Mouse (Mus musculus): ENCODE measurements at regions not wholly inside any gene's neighbourhood (a gene's known extent, or its start where the extent isn't known, plus 50 kb on each side); places are given as distances from the start of the nearest gene placed in this dataset.

DNA sequence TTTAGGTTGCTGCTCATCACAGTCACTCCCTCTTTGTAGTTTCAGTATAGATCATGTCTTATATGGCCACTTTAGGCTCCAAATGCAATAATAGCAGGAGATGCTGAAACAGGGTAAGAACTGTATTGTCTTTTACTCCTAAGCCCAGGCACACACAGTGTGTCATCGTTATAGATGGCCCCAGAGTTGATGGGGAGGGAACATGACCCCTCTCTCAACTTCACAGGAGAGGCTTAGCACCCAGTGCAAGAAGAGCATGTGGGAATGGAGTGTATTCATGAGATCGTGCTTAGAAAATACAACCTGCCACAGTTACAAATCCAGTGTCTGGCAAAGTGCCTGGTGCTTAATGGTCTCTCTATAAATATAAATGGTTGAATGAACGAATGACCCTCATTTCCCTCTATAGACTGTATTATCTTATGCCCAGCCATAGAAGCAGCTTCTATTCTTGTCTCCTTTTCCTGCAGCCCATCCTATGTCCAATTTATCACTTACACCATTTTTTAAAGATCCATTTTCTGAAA is 363.0 kb downstream of the Sorl1 start:
- no peak for DNase-seq

DNA sequence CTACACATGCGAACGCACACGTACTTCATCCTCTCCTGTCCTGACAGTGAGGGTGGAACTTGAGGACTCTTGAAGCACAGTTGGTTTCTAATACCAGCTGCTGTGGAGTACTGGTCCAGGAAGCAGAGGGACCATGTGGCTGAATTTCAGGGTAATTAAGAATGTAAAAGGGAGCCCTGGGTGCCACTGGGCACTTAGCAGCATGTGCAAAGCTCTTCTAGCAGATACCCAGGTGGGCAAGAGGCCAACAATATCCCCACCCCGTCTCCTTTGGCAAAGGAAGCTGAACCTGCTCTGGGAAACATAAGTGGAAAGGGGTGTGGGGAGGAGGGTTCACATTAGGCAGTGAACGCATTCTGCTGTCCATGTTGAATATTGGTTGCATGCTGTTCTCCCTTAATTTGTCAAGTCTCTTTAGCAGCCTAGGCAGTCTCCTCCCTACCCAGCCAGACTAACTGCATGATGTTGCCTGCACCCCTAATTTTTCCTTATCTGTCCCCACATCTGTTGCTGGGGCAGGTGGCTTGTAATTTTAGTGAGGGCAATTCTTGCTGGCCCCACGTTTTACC is 369.6 kb downstream of the Sorl1 start:
- DNase-seq, result peak; percentile 88 to 93

DNA sequence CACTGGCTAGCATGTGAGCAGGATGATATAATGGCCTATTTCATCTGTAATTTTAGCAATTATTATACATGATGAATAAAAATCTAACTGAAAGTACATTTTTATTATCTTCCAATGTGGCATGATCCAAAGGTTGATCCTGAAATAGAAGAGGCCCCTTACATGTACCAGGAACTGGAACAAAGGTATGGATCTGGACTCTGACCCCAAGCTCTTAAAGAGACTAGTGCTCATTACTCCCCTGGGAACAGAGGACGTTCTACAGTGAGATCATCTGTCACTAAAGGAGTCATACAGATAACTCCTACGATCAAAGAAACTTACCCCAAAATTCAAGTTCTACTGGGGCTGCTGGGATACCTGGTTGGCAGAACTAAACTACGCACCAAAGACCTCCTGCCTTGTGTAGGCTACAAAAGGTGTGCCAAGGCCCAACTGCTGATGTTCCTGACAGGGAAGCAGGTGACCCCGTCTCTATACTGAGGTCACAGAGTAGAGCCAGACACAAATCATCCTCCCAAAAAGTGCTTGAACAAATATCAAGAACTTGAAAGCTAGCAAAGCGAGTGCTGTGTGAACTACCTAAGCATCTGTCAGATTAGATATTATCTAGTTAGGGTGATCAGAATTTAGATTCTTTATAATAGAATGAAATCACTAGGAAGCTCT is 378.0 kb downstream of the Sorl1 start:
- DNase-seq, result no peak

DNA sequence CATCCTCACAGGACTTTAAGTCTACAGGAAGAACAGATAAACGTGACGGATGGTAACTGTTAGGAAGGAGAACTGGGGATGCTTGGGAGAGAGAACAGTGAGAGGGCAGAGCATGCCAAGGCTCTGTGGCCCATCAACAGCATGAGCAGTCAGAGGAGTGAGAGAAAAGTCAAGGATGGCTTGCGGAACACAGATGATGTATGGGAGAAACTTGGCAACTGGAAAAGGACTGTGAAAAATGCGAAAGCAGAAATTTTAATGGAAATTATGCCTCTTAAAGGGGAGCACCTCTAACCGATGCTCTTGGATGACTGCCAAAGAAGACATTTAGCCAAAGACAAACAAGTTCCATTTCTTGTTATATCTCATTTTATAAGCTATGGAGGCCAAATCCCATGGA is 382.6 kb downstream of the Sorl1 start:
- peak in 1 of 2 experiments; percentile 12 for DNase-seq

DNA sequence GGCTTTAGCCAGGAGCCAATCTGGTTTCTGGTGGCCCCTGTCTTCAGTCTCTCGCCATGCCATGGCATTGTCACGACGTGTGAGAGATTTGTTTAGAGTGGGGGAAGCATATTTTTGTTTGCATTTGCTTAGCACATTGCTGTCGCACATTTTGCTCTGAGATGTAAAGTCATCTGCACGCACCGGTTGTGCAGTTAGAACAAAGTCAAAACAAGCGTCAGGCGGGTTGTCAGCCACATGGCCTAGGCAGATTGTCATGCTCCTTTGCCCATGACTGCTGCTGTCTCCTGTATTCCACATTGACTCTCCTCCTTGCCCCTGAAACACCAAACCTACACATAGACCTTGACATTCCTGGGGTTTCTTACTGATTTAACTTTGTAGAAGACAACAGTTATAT is 383.6 kb downstream of the Sorl1 start:
- DNase-seq, result no peak

DNA sequence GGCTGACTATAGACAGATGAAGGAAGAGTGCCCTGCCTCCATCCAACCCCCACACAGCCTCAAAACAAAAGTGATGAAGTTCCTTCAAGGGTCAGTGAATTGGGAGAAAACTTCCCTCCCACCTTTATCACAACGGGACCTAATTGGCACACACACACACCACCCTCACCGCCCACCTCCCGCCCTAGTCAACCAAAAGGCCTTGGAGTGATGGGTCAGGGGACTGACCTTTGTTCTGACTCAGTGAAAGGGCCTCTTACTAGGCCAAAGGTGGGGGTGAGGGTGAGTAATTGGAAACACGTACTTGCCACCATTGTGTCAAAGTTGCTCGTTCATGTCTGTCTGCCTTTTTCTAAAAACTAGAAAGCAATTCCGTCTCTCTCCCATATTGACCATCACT is 386.4 kb downstream of the Sorl1 start:
- no peak for DNase-seq

DNA sequence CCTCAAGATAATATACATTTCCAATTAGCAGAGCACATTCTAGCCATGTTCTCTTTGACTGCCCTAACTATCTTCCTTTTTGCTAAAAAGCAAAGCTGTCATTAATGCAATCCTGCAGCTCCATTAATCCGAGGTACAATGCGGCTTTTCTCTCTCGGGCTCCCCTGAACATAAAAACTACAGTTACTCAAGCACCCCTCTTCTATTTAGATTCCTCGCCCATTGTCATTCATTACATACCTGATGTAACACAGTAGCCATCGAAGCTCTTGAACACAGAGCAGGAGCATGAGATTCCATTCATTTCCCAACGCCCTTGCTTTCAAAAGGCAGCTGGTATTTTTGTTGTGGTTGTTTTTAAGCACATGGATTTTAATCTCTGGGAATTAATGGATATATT is 387.2 kb downstream of the Sorl1 start:
- no peak for DNase-seq

DNA sequence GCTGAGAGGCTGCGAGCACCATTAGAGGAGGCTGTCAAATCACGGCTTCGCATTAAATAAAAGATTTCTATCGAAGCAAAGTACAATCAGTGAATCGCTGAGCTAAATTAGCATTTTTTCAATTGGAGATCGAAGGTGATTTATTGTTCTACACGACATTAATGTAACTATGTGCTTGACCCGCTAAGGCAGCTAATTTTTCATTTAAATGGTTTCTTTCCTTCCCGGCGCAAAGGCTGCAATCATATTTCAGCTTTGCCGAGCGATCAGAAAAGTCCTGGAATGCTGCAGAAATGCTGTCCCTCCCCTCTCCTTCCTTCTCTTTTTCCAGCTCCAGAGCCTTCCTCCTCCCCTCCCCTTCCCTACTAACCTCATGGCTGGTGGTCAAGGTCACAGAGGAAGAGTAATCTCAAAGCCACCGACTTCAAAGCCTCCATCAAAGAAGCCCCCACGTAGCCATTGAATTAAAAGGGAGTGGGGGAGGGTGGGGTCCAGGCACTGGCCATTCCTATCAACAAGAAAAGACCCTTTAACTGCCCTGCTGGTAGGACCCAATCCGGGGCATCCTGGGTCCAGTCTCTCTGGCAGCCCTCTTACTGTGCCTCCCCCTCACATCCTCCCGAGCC is 387.8 kb downstream of the Sorl1 start:
- peak; percentile 23 to 27 for DNase-seq

DNA sequence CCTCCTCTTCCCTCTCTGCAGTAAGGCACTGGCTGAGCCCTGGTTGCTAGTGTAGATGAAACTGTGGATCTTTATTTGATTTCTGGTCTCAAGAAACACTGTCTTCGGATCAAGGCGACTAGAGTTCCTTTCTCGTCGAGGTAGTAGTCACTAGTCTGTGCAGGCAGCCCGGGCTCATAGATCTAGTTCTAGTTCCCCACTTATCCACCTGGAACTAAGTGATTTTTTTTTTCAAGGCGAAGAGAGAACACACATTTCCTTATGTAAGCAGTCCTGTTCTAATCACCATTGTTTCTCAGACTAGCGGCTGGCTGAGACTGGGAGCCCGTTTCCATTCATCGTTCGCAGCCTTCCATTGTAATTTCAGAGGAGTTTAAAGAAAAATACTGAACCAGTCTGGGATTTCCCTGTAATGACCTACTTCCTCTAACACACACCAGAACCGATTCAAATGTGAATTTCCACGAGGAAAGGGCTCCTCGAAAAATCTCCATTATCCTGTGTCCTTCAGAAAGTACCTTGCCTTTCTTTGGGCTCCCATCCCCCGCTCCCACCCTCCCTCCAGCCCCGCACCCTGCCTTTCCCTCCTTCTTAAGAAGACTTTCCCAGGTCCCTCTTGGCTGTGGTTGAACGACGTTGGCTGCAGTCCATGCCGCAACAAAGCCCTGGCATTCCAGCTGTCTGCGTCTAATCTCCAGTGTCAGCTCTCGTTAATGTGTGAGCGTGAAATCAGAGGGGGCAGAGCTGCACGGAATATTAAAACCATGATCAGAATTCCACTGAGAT is 388.5 kb downstream of the Sorl1 start:
- peak; percentile 75 to 83 for DNase-seq

DNA sequence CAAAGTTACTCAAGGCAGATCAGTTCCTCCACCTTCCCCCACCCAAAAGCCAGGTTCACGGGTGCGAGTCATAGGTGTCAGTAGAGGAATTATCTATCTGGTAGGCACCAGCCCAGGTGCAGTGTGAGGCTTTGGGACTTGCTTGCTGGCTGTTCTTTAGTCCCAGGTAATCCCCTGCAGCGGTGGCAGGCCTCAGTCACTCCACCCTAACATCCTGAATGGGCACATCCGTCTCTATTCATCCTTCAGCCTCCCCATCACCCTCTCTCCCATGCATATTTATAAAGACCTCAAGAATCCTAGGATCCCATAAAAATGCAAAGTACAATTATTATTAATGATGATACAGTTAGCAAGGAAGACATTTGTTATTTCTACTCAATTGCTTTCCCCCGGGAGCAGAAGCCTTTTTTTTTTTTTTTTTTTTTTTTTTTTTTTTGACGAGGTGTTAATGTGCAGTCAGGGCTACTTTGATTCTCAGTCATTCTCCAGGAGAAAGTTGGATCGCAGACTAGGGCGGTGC is 389.1 kb downstream of the Sorl1 start:
- peak in 1 of 2 experiments; percentile 5 for DNase-seq

DNA sequence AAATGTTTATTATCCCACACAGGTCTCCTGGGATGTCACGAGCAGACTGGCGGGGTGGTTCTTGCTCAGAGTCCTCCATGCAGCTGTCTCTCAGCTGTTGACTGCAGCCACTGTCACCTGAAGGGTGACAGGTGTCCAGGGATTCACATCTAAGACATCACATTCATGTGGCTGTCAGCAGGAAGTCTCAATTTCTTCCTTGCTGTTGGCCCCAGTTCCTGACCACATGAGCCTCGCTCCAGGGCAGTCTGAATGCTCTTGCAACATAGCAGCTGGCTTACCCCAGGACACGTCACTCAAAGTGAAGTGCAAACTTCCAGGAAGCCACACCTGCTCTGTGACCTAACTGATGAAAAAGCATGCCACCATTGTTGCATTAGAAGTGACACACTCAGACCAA is 402.5 kb downstream of the Sorl1 start:
- DNase-seq, result no peak

DNA sequence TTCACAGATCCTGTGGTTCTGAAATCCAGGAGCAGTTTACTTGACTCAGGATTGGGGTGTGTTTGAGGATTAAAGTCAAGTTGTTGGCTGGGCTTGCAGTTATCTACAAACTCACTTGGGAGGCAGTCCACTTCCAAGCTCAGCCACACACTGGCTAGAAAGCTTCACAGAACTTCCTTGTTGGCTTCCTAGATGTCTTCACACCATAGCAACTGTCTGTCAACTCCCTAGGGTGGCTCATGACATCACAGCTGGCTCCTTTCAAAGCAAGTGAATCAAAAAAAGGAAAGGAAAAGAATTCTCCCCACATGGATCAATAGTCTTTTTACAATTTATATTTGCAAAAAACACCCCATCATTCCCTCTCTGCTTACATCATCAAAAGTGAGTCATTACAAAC is 408.9 kb downstream of the Sorl1 start:
- peak in 1 of 2 experiments; percentile 11 for DNase-seq

DNA sequence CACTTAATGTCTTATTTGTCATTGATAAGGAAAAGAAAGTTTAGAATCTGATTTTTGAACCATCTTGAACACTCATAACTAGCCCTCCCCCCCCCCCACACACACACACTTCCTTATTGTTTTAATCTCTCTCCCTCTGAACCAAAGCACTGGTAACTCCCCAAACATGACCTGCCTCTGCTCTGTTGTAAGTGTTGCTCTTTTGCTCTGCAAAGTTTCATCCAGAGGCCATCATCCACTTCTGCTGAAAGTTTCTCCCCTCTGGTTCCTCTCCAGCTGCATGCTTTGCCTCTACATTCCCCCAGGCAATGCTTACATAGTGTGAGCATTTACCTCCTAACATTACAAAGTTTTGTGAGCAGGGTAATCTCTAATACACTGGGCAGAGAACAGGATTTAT is 418.1 kb downstream of the Sorl1 start:
- no peak for DNase-seq

DNA sequence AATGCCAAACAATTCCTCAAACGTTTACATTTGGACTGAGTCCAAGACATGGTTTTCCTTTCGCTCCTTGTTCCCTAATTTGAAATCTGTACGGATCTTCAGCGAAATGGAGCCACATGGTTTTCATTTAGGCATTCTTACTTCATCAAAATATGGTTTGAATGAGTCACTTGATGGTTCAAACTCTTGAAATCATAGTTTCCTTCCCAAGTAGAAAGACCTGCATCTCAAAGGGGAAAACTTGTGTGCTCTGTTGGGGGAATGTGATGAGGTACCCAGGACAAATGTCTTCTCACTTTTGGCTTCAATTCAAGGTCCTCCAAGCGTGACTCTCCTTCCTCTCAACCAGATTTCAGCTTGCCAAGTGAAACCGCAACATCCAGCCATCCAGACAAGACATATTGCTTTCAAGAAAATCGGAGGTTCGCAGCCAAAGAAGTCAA is 418.6 kb downstream of the Sorl1 start:
- peak in 1 of 2 experiments; percentile 24 for DNase-seq

DNA sequence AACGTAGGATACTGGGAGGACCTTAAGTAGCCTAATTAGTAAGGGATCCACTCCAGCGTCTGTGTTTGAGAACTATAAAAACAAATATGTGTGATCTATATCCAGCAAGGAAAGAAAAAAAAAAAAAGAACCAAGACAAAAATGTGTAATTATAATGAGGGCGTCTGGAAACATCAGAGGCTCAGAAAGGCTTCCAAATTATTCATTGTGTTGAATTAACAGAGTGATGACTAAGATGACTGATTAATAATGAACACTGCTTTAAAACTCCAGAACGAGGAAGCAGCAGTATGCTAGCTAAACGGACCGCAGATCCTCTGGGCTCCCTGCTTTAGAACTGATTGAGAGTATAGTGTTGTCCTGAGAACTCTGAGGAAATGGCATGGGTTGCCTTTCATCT is 421.0 kb downstream of the Sorl1 start:
- no peak for DNase-seq

DNA sequence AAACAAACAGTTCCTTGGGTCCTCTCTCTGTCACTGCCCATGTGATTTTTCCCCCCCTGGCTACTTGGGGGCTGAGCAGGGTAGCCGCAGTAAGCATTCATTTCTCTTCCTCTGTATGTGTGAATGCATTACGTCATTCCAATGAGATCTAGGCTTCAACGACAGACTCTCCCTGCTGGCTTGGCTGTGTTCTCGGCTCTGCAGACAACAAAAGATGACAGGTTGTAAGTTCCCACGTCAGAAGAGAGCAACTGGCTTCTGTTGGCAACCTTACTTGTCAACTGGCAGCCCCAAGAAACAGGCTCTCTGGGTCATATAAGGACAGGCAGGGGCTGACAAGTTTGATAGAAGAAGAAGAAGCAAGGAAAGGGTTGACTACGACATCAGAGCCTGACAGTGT is 423.4 kb downstream of the Sorl1 start:
- DNase-seq, result peak; percentile 63 to 67

DNA sequence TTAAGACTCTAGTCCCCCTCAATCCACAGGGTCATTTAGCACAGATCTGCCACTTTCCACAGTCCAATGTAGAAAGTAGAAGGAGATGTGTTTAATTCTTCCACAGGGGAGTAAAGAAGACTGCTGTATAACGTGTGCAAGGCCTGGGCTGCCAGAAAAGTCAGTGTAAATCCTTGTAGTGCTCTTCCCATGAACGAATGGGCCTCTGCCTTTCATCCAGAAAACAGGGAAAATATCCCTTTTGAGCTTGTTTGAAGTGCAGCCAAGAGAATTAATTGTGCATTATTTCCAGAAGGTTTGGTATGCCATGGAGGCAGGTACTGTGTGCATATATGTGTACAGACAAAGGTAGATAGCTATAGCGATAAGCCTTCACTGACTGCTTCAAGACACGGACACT is 425.1 kb downstream of the Sorl1 start:
- no peak for DNase-seq

DNA sequence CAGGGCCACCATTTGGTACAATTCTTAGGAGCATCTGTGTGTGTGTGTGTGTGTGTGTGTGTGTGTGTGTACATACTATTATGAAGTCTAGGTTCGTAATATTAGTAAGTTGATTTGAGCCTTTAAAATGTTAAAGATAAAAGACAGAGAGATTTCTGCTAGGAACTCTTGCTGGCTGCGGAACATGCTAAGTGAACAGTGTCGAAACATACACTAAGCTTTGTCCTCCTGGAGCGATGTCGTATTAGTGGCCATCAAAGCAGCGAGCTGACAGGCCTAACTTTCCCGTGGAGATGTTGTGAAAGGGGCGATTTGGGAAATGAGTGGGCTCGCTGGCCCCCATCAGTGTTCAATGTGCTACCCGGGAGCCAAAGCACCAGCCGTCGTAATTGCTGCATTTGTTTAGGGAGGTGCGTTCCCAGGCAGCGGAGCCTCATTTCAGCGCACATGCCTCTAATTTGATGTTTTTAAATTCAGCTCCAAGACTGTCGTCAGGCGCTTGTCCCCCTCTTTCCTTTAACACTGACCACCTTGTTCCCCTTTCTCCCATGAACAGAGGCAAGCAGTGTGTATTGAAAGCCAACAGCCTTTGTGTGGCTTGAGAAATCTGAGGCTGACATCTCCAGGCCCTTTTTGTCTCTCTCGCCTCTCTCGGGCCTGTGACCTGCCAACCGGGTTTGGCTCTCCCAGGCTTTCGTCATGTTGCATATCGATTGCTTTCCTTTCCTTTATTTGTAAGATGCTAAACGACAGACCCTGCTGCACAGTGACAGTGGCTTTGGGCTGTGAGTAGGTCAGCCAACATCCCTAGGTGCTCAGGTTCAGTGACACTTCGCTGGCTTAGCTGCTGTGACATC is 426.3 kb downstream of the Sorl1 start:
- peak; percentile 30 to 35 for DNase-seq

DNA sequence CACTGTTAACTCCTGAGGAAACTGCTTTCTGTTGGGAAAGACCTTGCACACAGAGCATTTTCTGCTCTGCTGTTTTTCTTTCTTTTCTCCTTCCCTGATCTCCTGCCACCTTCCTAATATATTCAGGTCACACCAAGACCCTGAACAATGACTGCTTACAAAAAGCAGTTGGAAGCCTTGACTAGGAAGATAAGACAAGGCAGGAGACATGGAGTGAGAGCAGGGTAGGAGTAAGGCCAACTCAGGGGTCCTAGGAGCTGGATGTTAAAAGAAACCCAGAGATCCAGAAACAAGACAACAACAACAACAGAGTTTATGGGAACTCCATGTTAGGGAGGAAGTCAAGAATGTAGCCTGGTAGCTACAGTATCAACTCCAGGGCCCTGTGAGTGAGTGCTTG is 426.9 kb downstream of the Sorl1 start:
- no peak for DNase-seq

DNA sequence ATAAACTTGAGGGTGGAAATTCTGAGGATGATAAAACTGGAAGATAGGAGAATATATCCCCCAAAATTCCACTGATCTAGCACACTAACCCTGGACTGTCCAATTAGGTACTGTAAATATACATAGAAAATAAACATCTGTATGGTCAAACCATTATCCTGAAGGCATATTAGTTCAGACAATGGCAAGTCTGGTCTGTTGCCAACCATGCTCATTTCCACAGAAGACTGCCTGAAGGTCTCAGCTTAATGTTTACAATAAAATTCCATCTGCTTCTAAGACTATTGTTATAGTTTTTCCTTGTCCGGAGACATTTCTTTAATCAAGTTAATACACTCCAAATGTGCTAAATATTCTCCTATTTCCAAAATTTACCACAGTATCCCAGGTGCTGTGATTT is 441.2 kb downstream of the Sorl1 start:
- DNase-seq, result no peak

DNA sequence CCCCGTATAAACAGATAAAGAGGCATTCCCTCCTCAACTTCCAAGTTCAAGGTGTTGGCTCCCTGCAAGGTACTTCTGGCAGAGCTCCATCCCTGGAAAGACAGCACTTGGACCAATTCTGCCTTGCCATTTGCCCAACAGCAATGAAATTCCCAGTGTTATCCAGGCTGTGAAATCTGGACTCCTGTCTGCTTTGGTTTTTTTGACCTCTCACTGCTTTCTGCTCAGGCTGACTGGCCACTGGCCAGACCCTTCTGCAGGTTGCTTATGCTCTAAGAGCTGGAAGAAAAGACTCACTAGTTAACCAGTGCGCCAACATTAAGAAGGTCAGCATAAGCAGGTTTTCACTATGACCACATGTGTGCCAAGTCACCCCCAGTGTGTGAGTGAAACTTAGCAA is 448.4 kb downstream of the Sorl1 start:
- peak; percentile 45 to 62 for DNase-seq

DNA sequence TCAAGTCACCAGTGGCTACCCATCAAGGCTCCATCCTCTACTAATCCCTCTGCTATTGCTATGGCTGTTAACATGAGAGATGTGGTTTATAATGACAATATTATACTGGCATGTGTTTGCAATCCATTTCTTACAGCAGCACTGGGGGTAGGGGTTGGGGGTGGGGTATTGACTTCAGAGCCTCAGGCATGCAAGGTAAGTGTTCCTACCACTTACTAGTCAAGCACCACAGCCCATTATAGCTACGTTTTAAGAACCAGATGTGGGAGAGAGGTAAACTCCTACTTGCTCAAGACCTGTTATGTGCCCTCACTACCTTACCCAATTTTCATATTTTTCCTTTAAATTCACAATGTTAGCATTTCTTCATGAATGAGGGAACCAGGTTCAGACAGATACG is 451.1 kb downstream of the Sorl1 start:
- DNase-seq, result no peak
